Mouse (Mus musculus) thymus, adult 2 months (tissue): ENCODE results near the gene Gm1113. TPM values are rescaled to one million over a fixed set of nuclear protein-coding genes. Genes with fewer than 3 reads are reported as not detected.

Source experiments
- DNase-seq: peaks from one replicate; pipeline ENCODE4 v3.0.0; 2021
- H3K27ac ChIP-seq: fragments of 200-500 bp; 2 replicates; pipeline ENCODE4 v1.5.1; 2012; ENCODE audit warnings: low read length, control low read depth; ENCODE audit not compliant: control insufficient read depth, insufficient read depth
- H3K27me3 ChIP-seq: fragments of 200-500 bp; 2 replicates; pipeline ENCODE4 v1.6.1; 2012; ENCODE audit warnings: mild to moderate bottlenecking, low read length, moderate library complexity, mixed read lengths; ENCODE audit not compliant: control insufficient read depth, insufficient read depth
- H3K36me3 ChIP-seq: fragments of 200-500 bp; 2 replicates; pipeline ENCODE4 v1.6.1; 2012; ENCODE audit warnings: mild to moderate bottlenecking, low read length, moderate library complexity; ENCODE audit not compliant: control insufficient read depth, insufficient read depth
- H3K4me1 ChIP-seq: fragments of 200-500 bp; replicated peaks from 2 replicates; pipeline ENCODE4 v1.6.1; 2012; ENCODE audit warnings: low read length; ENCODE audit not compliant: control insufficient read depth, insufficient read depth
- H3K4me3 ChIP-seq: fragments of 200-500 bp; 2 replicates; pipeline ENCODE4 v1.5.1; 2012; ENCODE audit warnings: mild to moderate bottlenecking, low read length, control low read depth, moderate library complexity; ENCODE audit not compliant: control insufficient read depth, insufficient read depth
- CTCF ChIP-seq: fragments of 200-500 bp; IDR thresholded peaks from 2 replicates; pipeline ENCODE4 v1.5.1; 2012; ENCODE audit warnings: mild to moderate bottlenecking, control low read depth, low read length, moderate library complexity, borderline replicate concordance; ENCODE audit not compliant: control insufficient read depth, poor library complexity, insufficient read depth; ENCODE audit errors: extremely low read depth
- POLR2A ChIP-seq: fragments of 200-500 bp; IDR thresholded peaks from 2 replicates; pipeline ENCODE4 v1.6.1; 2012; ENCODE audit warnings: mild to moderate bottlenecking, low read length, control low read depth, moderate library complexity; ENCODE audit not compliant: control insufficient read depth, poor library complexity, insufficient read depth; ENCODE audit errors: extremely low read depth
- WGBS: fragments of 180-500 bp; shearing (Covaris S2); methylation state at CpG from one replicate; pipeline ENCODE4 v1.1.7; 2018; 5-methylcytosine and 5-hydroxymethylcytosine counted together
- polyA plus RNA-seq: library from polyadenylated mRNA; depleted of rRNA; stranded (reverse); fragments of >200 nt; gene quantifications from 2 replicates; pipeline ENCODE4 v1.2.3, GENCODE M21; 2012

Gm1113 gene
- polyA plus RNA-seq, 1 experiment = not detected

DNA sequence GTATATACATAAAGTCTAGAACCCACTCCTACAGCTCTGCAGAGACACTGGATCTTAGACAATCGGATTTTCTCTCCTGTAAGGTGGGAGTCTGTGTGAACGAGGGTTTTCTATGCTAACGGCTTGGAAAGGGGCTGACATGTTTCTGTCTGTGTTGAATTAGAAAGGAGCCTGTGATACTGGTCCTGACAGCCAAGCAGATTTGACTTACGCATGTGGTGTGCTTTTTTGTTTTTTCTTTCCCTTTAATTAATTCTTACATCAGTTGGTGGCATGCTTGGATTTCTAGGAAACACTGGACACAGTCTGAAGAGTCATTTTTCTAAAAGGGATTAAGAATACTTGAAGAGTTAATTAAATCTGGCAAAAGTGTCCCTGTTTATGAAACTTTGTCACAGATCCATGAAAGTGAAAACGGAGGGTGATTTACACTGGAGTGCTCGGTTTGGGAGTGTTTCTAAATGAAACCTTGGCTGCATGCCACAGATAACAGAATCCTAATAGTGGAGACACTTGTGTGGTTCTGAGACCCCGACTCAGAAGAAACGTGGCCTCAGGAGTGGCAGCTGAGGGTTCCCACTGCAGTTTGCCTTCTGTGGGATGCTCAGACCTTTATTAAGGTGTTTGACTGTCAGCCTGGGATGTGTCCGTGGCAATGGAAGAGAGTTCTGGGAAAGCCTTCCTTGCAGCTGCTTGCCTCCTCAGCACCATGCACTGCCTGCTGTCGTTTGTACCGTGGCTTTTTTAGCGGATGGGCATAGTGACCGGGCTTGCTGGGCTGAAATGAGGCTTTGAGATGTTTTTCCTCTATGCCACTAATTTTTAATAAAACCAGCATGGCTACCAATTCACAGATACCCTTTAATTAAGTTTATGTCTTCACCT lies 35.8 kb downstream of the Gm1113 start:
- DNase-seq = no peak
- Histone ChIP-seq H3K4me3 (no peak overlapping the region), H3K36me3 (peaks cover 13% of the 10 kb centered on the region; the same call in 1 of the 2 replicates), H3K4me1 (no peaks in the 10 kb centered on the region), H3K27me3 (no peaks in the 10 kb centered on the region), H3K27ac (no peak overlapping the region)
- 95% methylated on average over 13 of the region's 13 CpGs for WGBS
- no peak for TF ChIP-seq CTCF
- TF ChIP-seq POLR2A = no peak

DNA sequence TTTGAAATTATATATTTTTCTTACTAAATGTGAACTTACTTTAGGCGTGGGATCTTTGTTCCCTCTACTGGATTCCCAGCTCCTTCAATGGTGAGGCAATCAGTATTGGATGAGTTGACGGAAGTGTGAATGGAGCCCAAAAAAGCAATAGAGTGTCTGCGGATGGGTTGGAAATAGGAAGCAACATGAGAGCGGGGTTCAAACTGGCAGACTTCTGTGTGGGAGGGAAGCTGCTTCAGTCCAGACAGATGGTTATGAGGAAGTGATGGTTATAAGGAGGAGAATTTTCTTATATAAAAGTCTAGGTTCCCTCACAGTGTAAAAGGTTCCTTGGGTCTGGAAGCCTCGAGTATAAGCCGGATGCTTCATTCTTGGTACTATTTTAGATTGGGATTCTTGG lies 38.6 kb downstream of the Gm1113 start:
- Histone ChIP-seq H3K27me3 (no peaks in the 10 kb centered on the region), H3K27ac (no peak overlapping the region), H3K36me3 (peaks cover 13% of the 10 kb centered on the region; the same call in 1 of the 2 replicates), H3K4me1 (0 out of 2 replicates have a peak, but pooled peaks cover 2% of the 10 kb centered on the region), H3K4me3 (no peak overlapping the region)
- 85% methylated on average over 6 of the region's 6 CpGs for WGBS
- no peak for DNase-seq
- TF ChIP-seq POLR2A (no peak), CTCF (no peak)

DNA sequence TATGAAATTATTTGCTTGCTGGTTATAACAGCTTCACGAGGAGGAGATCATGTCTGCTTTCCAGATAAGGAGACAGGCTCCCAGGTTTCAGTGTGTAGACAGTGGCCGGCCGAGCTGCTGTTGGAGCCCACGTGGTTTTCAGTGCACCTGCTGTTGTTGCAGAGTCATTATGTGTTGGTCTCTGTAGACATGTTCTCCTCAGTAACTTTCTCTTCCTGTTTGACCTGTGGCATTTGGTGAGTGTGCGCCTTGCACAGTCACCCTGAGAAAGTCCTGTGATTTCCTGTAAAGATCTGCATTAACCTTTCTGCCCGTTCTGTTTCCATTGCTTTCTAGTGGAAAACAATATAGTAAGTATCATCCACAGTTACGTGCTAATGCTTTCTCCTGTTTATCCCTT lies 42.7 kb downstream of the Gm1113 start:
- Histone ChIP-seq H3K4me1 (0 out of 2 replicates have a peak, but pooled peaks cover 2% of the 10 kb centered on the region), H3K36me3 (peaks cover 13% of the 10 kb centered on the region; the same call in 1 of the 2 replicates), H3K27me3 (no peaks in the 10 kb centered on the region), H3K27ac (no peak overlapping the region; the same call in 1 of the 2 replicates), H3K4me3 (no peak overlapping the region)
- no peak for TF ChIP-seq CTCF
- TF ChIP-seq POLR2A = no peak
- DNase-seq = no peak
- WGBS = 29% methylated on average over 7 of the region's 7 CpGs

DNA sequence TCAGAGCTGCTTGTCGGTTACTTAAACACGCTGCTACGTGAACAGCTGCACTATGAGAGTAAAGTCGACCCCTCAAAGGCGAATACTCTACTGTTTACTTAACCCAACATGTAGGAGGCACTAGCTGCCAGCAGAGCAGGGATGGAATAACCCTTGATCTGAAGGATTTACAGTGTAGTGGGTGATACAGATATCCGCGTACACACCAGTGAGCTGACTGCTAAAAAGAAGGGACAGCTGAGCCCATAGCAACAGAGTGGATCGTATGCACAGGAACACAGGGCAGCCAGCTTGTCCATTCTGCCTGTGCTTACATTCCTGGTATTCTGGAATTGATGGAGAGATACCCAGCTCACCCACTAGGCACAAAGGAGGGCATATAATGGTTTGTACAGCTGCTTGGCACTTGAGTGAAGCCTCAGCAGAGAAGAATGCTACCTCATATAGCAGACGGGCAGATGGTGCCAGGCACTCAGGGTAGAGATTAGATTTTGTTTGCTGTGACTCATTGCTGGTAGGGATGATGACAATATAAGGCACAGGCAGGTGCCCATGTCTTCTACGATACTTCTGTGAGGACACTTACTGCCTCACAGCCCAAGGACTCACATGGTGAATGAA lies 43.9 kb downstream of the Gm1113 start:
- 96% methylated on average over 10 of the region's 10 CpGs for WGBS
- Histone ChIP-seq H3K27me3 (no peaks in the 10 kb centered on the region), H3K4me1 (0 out of 2 replicates have a peak, but pooled peaks cover 2% of the 10 kb centered on the region), H3K27ac (no peak overlapping the region), H3K4me3 (no peak overlapping the region), H3K36me3 (peaks cover 10% of the 10 kb centered on the region; the same call in 1 of the 2 replicates)
- no peak for DNase-seq
- TF ChIP-seq POLR2A = no peak
- TF ChIP-seq CTCF = no peak

DNA sequence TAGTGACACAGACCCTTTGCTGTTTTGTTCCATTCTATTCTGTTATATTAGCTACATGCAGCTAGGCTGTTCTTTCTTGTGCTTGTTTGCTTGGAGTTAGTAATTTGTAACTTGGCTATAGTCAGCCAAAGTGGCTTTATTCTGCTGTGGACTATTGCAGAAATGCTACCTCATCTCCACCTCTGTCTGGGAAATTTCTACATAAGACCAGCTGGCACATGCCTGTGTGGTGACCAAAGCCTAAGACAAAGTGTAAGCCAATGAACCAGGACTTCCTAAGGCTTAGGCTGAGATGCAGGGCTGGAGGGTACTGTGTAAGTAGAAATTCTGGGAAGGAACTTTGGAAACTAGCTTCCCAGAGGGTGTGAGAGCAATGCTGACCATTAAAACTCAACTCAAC lies 49.2 kb downstream of the Gm1113 start:
- Histone ChIP-seq H3K27ac (no peak overlapping the region), H3K4me1 (no peaks in the 10 kb centered on the region), H3K4me3 (no peak overlapping the region), H3K36me3 (peaks cover 3% of the 10 kb centered on the region), H3K27me3 (no peaks in the 10 kb centered on the region)
- no peak for DNase-seq
- TF ChIP-seq CTCF (no peak), POLR2A (no peak)

DNA sequence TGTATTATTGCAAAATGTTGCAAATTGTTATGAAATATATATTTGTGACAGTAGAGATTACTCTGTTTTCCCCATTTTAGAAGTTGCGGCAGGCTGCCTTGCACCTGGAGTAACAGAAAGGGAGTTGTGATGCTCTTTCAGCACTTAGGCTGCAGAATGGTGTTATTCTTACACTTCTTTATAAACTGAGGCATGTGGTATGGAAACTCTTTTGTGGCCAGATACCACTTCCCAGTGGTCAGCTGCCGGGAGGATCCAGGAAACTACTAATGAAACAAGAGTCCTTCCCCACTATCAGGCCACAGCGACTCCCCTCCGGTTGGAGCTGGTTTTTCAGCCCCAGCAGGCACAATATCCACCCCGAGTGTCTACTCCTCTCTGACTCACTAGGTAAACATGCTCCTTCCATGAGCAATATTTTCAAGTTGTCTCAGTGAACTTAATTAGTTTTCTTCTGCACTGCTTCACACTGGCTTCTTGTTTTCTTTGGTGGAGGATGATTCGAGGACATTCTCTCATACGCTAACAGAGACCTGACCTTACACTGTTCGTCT lies 50.7 kb downstream of the Gm1113 start:
- TF ChIP-seq CTCF = no peak
- no peak for TF ChIP-seq POLR2A
- Histone ChIP-seq H3K4me1 (no peaks in the 10 kb centered on the region), H3K4me3 (no peak overlapping the region), H3K27ac (no peak overlapping the region), H3K36me3 (peaks cover 5% of the 10 kb centered on the region), H3K27me3 (no peaks in the 10 kb centered on the region)
- no peak for DNase-seq
- WGBS = 67% methylated on average over 8 of the region's 8 CpGs
